Mouse (Mus musculus) heart, adult 2 months (tissue): ENCODE data around the gene Mybpc2. TPM values are rescaled to one million over a fixed set of nuclear protein-coding genes. Genes with fewer than 3 reads are reported as not detected.

ENCODE experiments used
- DNase-seq, 2 experiments: peaks; one replicate each; pipeline ENCODE4 v3.0.0; 2021
- H3K27ac ChIP-seq: fragments of 200-600 bp; 2 replicates; pipeline ENCODE4 v1.8.1; 2022
- H3K27me3 ChIP-seq: fragments of 200-500 bp; 2 replicates; pipeline ENCODE4 v1.6.1; 2012; ENCODE audit warnings: mild to moderate bottlenecking, low read length, inconsistent platforms, mixed read lengths; ENCODE audit not compliant: control insufficient read depth, insufficient read depth
- H3K36me3 ChIP-seq: fragments of 200-500 bp; 2 replicates; pipeline ENCODE4 v1.6.1; 2012; ENCODE audit warnings: low read length, inconsistent platforms; ENCODE audit not compliant: control insufficient read depth, insufficient read depth
- H3K4me1 ChIP-seq: fragments of 200-500 bp; 2 replicates; pipeline ENCODE4 v1.6.1; 2011; ENCODE audit warnings: low read length; ENCODE audit not compliant: control insufficient read depth, insufficient read depth
- H3K4me3 ChIP-seq: fragments of 200-600 bp; 2 replicates; pipeline ENCODE4 v1.8.1; 2022
- H3K79me2 ChIP-seq: fragments of 200-500 bp; replicated peaks from 2 replicates; pipeline ENCODE4 v1.6.1; 2012; ENCODE audit warnings: mild to moderate bottlenecking, inconsistent platforms, low read length, moderate library complexity, mixed read lengths; ENCODE audit not compliant: control insufficient read depth, insufficient read depth
- H3K9ac ChIP-seq: fragments of 200-500 bp; 2 replicates; pipeline ENCODE4 v1.6.1; 2012; ENCODE audit warnings: low read depth, mild to moderate bottlenecking, control low read depth, inconsistent platforms, low read length, mixed read lengths
- CTCF ChIP-seq: fragments of 200-600 bp; IDR thresholded peaks from 2 replicates; pipeline ENCODE4 v1.8.1; 2022; ENCODE audit warnings: antibody characterized with exemption, mild to moderate bottlenecking, moderate library complexity
- EP300 ChIP-seq: fragments of 200-500 bp; IDR thresholded peaks from 2 replicates; pipeline ENCODE4 v1.6.1; 2011; ENCODE audit warnings: low read depth, low read length, control low read depth; ENCODE audit not compliant: insufficient read depth
- POLR2A ChIP-seq: fragments of 200-500 bp; IDR thresholded peaks from 2 replicates; pipeline ENCODE4 v1.6.1; 2011; ENCODE audit warnings: mild to moderate bottlenecking, low read depth, low read length, control low read depth; ENCODE audit not compliant: insufficient read depth
- WGBS: fragments of 180-500 bp; shearing (Covaris S2); methylation state at CpG from one replicate; pipeline ENCODE4 v1.1.7; 2018; 5-methylcytosine and 5-hydroxymethylcytosine counted together
- intact Hi-C: fragments of 180-260 bp; cut with DNase I; formaldehyde crosslinking; loops from one replicate; pipeline ENCODE4 v1.15.1; 2025
- polyA plus RNA-seq: library from polyadenylated mRNA; depleted of rRNA; stranded (reverse); fragments of >200 nt; gene quantifications from 2 replicates; pipeline ENCODE4 v1.2.3, GENCODE M21; 2012
- total RNA-seq, 2 experiments: library from RNA; stranded (reverse); gene quantifications; 2 replicates each; pipeline ENCODE4 v1.2.3; 2021

Mybpc2 gene
- total and polyA plus RNA-seq, 3 experiments: 7.1 to 16.7 (median 13.1) TPM

DNA sequence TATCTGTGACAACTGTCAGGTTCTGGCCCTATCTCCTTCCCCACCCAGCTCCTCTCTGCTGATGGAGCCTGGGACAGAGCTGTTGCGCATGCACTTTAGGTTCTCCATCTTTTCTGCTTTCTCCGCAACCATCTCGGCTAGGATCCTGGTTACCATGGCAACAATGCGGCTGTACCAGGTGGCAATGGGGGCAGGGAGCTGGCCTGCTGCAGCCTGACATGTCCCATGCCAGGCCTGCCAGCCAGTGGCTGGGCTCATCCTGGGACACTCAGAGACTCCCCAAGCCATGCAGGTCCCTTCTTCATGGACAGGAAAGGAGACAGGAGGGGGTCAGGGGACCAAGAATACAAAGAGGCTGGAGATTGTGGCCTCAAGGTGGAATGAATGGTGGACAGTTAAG, 59.9 kb downstream of the Mybpc2 start:
- intact Hi-C loops: no loop called here
- 46% methylated on average over 4 of the region's 4 CpGs for WGBS

DNA sequence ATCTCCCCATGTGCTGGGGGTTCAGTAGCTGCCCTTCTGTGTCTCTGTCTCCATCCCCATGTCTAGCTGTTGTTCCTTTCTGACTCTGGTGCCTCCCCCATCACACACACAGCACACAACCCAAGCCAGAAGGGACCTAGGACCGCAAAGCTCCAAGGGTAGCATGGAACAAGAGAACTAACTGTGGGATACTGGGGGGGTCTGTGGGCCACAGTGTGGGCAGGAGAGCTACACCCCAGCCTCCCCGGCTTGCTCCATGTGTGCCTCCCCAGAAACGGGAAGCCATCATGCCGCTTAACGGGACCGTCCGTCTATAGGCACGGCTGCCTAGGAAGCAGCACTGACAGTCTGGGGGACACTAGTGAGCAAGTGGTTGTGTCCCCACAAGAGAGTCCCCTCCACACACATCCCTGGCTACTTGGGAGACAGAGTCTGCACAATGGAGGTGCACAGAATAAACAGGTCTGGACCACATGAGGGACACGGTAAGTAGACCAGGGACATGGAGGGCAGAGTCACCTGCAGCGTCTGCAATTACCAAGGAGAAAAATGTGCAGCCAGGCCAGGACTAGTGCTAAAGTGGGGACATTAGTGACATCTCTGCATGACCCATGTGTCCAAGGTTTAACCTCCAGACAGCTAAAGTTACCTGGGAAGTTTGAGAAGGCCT, 60.8 kb downstream of the Mybpc2 start:
- H3K4me1 ChIP-seq: peaks cover 4% of the 10 kb centered on the region
- no peak for DNase-seq
- peaks cover 3% of the 10 kb centered on the region; the same call in 1 of the 2 replicates for H3K27me3 ChIP-seq
- H3K27ac ChIP-seq: no peak overlapping the region
- 84% methylated on average over 10 of the region's 10 CpGs for WGBS
- H3K9ac ChIP-seq: no peak overlapping the region
- no peak for TF ChIP-seq POLR2A
- no peak for TF ChIP-seq CTCF
- no peak for TF ChIP-seq EP300
- no peaks in the 10 kb centered on the region for H3K79me2 ChIP-seq
- H3K4me3 ChIP-seq: no peak overlapping the region
- H3K36me3 ChIP-seq: no peaks in the 10 kb centered on the region
- intact Hi-C loops: no loop called here

More for the DNA sequence above, 59.9 kb downstream of the Mybpc2 start:
- Histone ChIP-seq H3K27ac (no peak overlapping the region), H3K4me3 (no peak overlapping the region), H3K4me1 (peaks cover 5% of the 10 kb centered on the region), H3K79me2 (no peaks in the 10 kb centered on the region), H3K9ac (no peak overlapping the region), H3K36me3 (no peaks in the 10 kb centered on the region), H3K27me3 (peaks cover 3% of the 10 kb centered on the region; the same call in 1 of the 2 replicates)
- TF ChIP-seq EP300 (no peak), CTCF (no peak), POLR2A (no peak)
- DNase-seq: no peak

DNA sequence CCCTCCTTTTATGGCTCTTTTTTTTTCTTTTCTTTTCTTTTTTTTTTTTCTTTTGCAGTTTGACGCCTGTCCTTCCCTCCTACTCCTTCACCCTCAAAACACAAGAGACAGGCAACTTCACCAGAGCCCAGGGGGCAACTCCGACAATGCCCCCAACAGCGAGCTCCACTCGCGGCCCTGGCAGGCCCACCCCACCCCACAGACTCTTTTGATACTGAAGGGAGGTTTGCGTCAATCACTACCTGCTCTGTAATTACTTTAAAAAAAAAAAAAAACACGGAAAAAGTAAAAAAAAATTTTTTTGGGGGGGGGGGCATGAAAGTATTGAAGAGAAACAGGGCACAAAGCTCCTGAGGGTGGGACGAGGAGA, 61.4 kb downstream of the Mybpc2 start:
- Histone ChIP-seq H3K4me1 (peaks cover 2% of the 10 kb centered on the region; the same call in 1 of the 2 replicates), H3K4me3 (no peak overlapping the region), H3K27ac (no peak overlapping the region), H3K36me3 (no peaks in the 10 kb centered on the region), H3K27me3 (peaks cover 3% of the 10 kb centered on the region; the same call in 1 of the 2 replicates), H3K9ac (no peak overlapping the region), H3K79me2 (no peaks in the 10 kb centered on the region)
- DNase-seq: no peak
- intact Hi-C loops: no loop called here
- TF ChIP-seq POLR2A (no peak), EP300 (no peak), CTCF (no peak)
- WGBS: 46% methylated on average over 8 of the region's 8 CpGs

- peaks cover 3% of the 10 kb centered on the region; the same call in 1 of the 2 replicates for H3K27me3 ChIP-seq
- TF ChIP-seq CTCF: 0 out of 2 replicates have a peak, but pooled peaks have one; percentile 10
- no peak for TF ChIP-seq EP300
- TF ChIP-seq POLR2A: no peak
- peaks cover under 1% of the 10 kb centered on the region; the same call in 1 of the 2 replicates for H3K4me1 ChIP-seq
- no peak overlapping the region for H3K9ac ChIP-seq
- H3K27ac ChIP-seq: no peak overlapping the region
- no peaks in the 10 kb centered on the region for H3K79me2 ChIP-seq
- DNase-seq: no peak
- H3K36me3 ChIP-seq: no peaks in the 10 kb centered on the region
- WGBS: 35% methylated on average over 77 of the region's 77 CpGs
- intact Hi-C loops: no loop called here
- no peak overlapping the region for H3K4me3 ChIP-seq
These were observed 62.0 kb downstream of the Mybpc2 start for GRCm38 (mm10) chr7:44462218-44463055.

GRCm38 (mm10) chr7:44461503-44462217, 62.8 kb downstream of the Mybpc2 start:
- no peaks in the 10 kb centered on the region for H3K79me2 ChIP-seq
- WGBS: 61% methylated on average over 57 of the region's 57 CpGs
- TF ChIP-seq EP300 (no peak), POLR2A (no peak), CTCF (no peak)
- DNase-seq: no peak
- H3K9ac ChIP-seq: no peak overlapping the region
- H3K27me3 ChIP-seq: peaks cover 3% of the 10 kb centered on the region; the same call in 1 of the 2 replicates
- no peaks in the 10 kb centered on the region for H3K4me1 ChIP-seq
- intact Hi-C loops: no loop called here
- no peaks in the 10 kb centered on the region for H3K36me3 ChIP-seq
- no peak overlapping the region for H3K27ac ChIP-seq
- no peak overlapping the region for H3K4me3 ChIP-seq
